Mouse (Mus musculus) MEL (cell line): Measurements from ENCODE around the gene Gm3336. TPM values are rescaled to one million over a fixed set of nuclear protein-coding genes. Genes with fewer than 3 reads are reported as not detected.
A peak's percentile ranks its signal among the peaks of the same experiment; 100 is the strongest.

Source experiments
- DNase-seq: peaks from one replicate; pipeline ENCODE4 v3.0.0; 2011; ENCODE audit warnings: low read depth, low spot score
- H3K27ac ChIP-seq: 2 replicates; pipeline ENCODE4 v1.5.1; 2012; ENCODE audit warnings: low read depth, mild to moderate bottlenecking, control low read depth, low read length, moderate library complexity; ENCODE audit not compliant: control insufficient read depth
- H3K27me3 ChIP-seq, 2 experiments: fragments of 150-350 bp in 1 of 2; sonication (generic) in 1 of 2; 2 replicates each; pipeline ENCODE4 v1.6.1; 2012; ENCODE audit warnings: low read length in 2 of 2, mild to moderate bottlenecking in 2 of 2, improper control_type of control experiment in 1 of 2, moderate library complexity in 1 of 2; ENCODE audit not compliant: insufficient read depth in 2 of 2, control insufficient read depth in 1 of 2
- H3K36me3 ChIP-seq, 2 experiments: 2 replicates each; pipeline ENCODE4 v1.6.1; 2012 to 2014; ENCODE audit warnings: low read length in 2 of 2, improper control_type of control experiment in 1 of 2, inconsistent platforms in 1 of 2, mild to moderate bottlenecking in 1 of 2; ENCODE audit not compliant: insufficient read depth in 2 of 2, control insufficient read depth in 1 of 2
- H3K4me1 ChIP-seq, 2 experiments: fragments of 150-350 bp in 1 of 2; sonication (generic) in 1 of 2; 2 replicates each; pipeline ENCODE4 v1.6.1; 2012; ENCODE audit warnings: low read length in 2 of 2, improper control_type of control experiment in 1 of 2, mild to moderate bottlenecking in 1 of 2; ENCODE audit not compliant: insufficient read depth in 2 of 2, control insufficient read depth in 1 of 2
- H3K4me3 ChIP-seq, 2 experiments: fragments of 150-350 bp in 1 of 2; sonication (generic) in 1 of 2; 2 replicates each; pipeline ENCODE4 v1.5.1; 2012; ENCODE audit warnings: low read depth in 2 of 2, low read length in 2 of 2, mild to moderate bottlenecking in 2 of 2, moderate library complexity in 2 of 2, control low read depth in 1 of 2, improper control_type of control experiment in 1 of 2; ENCODE audit not compliant: control insufficient read depth in 1 of 2, insufficient read depth in 1 of 2
- H3K79me2 ChIP-seq: 2 replicates; pipeline ENCODE4 v1.6.1; 2012; ENCODE audit warnings: mild to moderate bottlenecking, low read length, moderate library complexity; ENCODE audit not compliant: control insufficient read depth, poor library complexity, insufficient read depth
- H3K9ac ChIP-seq: 2 replicates; pipeline ENCODE4 v1.6.1; 2012; ENCODE audit warnings: low read depth, mild to moderate bottlenecking, control low read depth, low read length, moderate library complexity; ENCODE audit not compliant: control insufficient read depth, poor library complexity, severe bottlenecking
- H3K9me3 ChIP-seq: fragments of 150-350 bp; sonication (generic); replicated peaks from 2 replicates; pipeline ENCODE4 v1.6.1; 2012; ENCODE audit warnings: mild to moderate bottlenecking, low read length, improper control_type of control experiment, moderate library complexity; ENCODE audit not compliant: insufficient read depth
- BHLHE40 ChIP-seq: IDR thresholded peaks from 2 replicates; pipeline ENCODE4 v1.6.1; 2012; ENCODE audit warnings: low read depth, mild to moderate bottlenecking, inconsistent platforms, low read length, improper control_type of control experiment, borderline replicate concordance
- CHD1 ChIP-seq: IDR thresholded peaks from 2 replicates; pipeline ENCODE4 v1.6.1; 2012; ENCODE audit warnings: low read depth, mild to moderate bottlenecking, inconsistent platforms, low read length, improper control_type of control experiment
- CHD2 ChIP-seq: IDR thresholded peaks from 2 replicates; pipeline ENCODE4 v1.6.1; 2011; ENCODE audit warnings: low read length, improper control_type of control experiment
- CTCF ChIP-seq, 3 experiments: IDR thresholded peaks in 2 of 3; conservative IDR thresholded peaks in 1 of 3; 2 replicates each; pipeline ENCODE4 v1.5.1; 2011 to 2012; ENCODE audit warnings: low read length in 3 of 3, low read depth in 2 of 3, mild to moderate bottlenecking in 2 of 3, improper control_type of control experiment in 1 of 3, inconsistent platforms in 1 of 3, mixed read lengths in 1 of 3, moderate library complexity in 1 of 3; ENCODE audit not compliant: control insufficient read depth in 1 of 3, insufficient read depth in 1 of 3, poor library complexity in 1 of 3, severe bottlenecking in 1 of 3
- E2F4 ChIP-seq: IDR thresholded peaks from 2 replicates; pipeline ENCODE4 v1.6.1; 2011; ENCODE audit warnings: low read depth, low read length, improper control_type of control experiment, borderline replicate concordance
- ELF1 ChIP-seq: IDR thresholded peaks from 2 replicates; pipeline ENCODE4 v1.6.1; 2014; ENCODE audit warnings: low read depth, mild to moderate bottlenecking, inconsistent platforms, low read length, improper control_type of control experiment, moderate library complexity
- EP300 ChIP-seq, 2 experiments: IDR thresholded peaks; 2 replicates each; pipeline ENCODE4 v1.6.1; 2011; ENCODE audit warnings: improper control_type of control experiment in 2 of 2, low read length in 2 of 2, low read depth in 1 of 2, mild to moderate bottlenecking in 1 of 2
- HCFC1 ChIP-seq: IDR thresholded peaks from 2 replicates; pipeline ENCODE4 v1.6.1; 2012; ENCODE audit warnings: low read depth, mild to moderate bottlenecking, inconsistent platforms, low read length, improper control_type of control experiment, moderate library complexity
- MAX ChIP-seq: IDR thresholded peaks from 2 replicates; pipeline ENCODE4 v1.6.1; 2011; ENCODE audit warnings: low read length, improper control_type of control experiment
- MAZ ChIP-seq: IDR thresholded peaks from 2 replicates; pipeline ENCODE4 v1.6.1; 2012; ENCODE audit warnings: low read depth, mild to moderate bottlenecking, inconsistent platforms, low read length, improper control_type of control experiment
- MXI1 ChIP-seq: IDR thresholded peaks from 2 replicates; pipeline ENCODE4 v1.6.1; 2011; ENCODE audit warnings: mild to moderate bottlenecking, low read depth, low read length, improper control_type of control experiment
- MYC ChIP-seq: IDR thresholded peaks from 2 replicates; pipeline ENCODE4 v1.6.1; 2011; ENCODE audit warnings: low read depth, mild to moderate bottlenecking, low read length, improper control_type of control experiment, moderate library complexity
- NELFE ChIP-seq: IDR thresholded peaks from 2 replicates; pipeline ENCODE4 v1.6.1; 2011; ENCODE audit warnings: low read depth, low read length, improper control_type of control experiment
- NRF1 ChIP-seq: IDR thresholded peaks from 2 replicates; pipeline ENCODE4 v1.6.1; 2014; ENCODE audit warnings: low read depth, mild to moderate bottlenecking, inconsistent platforms, low read length, improper control_type of control experiment, moderate library complexity; ENCODE audit not compliant: poor library complexity, insufficient read depth, severe bottlenecking
- POLR2A ChIP-seq, 2 experiments: IDR thresholded peaks; 2 replicates each; pipeline ENCODE4 v1.6.1; 2011 to 2012; ENCODE audit warnings: low read length in 2 of 2, mild to moderate bottlenecking in 2 of 2, control low read depth in 1 of 2, improper control_type of control experiment in 1 of 2, low read depth in 1 of 2, moderate library complexity in 1 of 2; ENCODE audit not compliant: control insufficient read depth in 1 of 2, insufficient read depth in 1 of 2, poor library complexity in 1 of 2
- POLR2AphosphoS5 ChIP-seq: IDR thresholded peaks from 2 replicates; pipeline ENCODE4 v1.6.1; 2012; ENCODE audit warnings: low read depth, borderline replicate concordance, mild to moderate bottlenecking, inconsistent platforms, low read length, moderate library complexity, mixed read lengths
- RAD21 ChIP-seq: IDR thresholded peaks from 2 replicates; pipeline ENCODE4 v1.6.1; 2011; ENCODE audit warnings: mild to moderate bottlenecking, low read depth, low read length, improper control_type of control experiment
- RCOR1 ChIP-seq: IDR thresholded peaks from 2 replicates; pipeline ENCODE4 v1.6.1; 2012; ENCODE audit warnings: low read depth, mild to moderate bottlenecking, inconsistent platforms, low read length, improper control_type of control experiment
- SIN3A ChIP-seq: IDR thresholded peaks from 2 replicates; pipeline ENCODE4 v1.6.1; 2012; ENCODE audit warnings: low read length, improper control_type of control experiment, inconsistent platforms
- SMC3 ChIP-seq: IDR thresholded peaks from 2 replicates; pipeline ENCODE4 v1.6.1; 2011; ENCODE audit warnings: low read depth, low read length, improper control_type of control experiment
- TCF12 ChIP-seq: IDR thresholded peaks from 2 replicates; pipeline ENCODE4 v1.6.1; 2014; ENCODE audit warnings: low read depth, mild to moderate bottlenecking, inconsistent platforms, low read length, improper control_type of control experiment, moderate library complexity
- UBTF ChIP-seq: IDR thresholded peaks from 2 replicates; pipeline ENCODE4 v1.6.1; 2012; ENCODE audit warnings: low read depth, mild to moderate bottlenecking, inconsistent platforms, low read length, improper control_type of control experiment, moderate library complexity, borderline replicate concordance; ENCODE audit not compliant: insufficient read depth
- ZC3H11A ChIP-seq: IDR thresholded peaks from 2 replicates; pipeline ENCODE4 v1.6.1; 2012; ENCODE audit warnings: low read depth, mild to moderate bottlenecking, inconsistent platforms, low read length, improper control_type of control experiment
- ZKSCAN1 ChIP-seq: IDR thresholded peaks from 2 replicates; pipeline ENCODE4 v1.6.1; 2012; ENCODE audit warnings: low read depth, mild to moderate bottlenecking, inconsistent platforms, low read length, improper control_type of control experiment, moderate library complexity
- ZMIZ1 ChIP-seq: IDR thresholded peaks from 2 replicates; pipeline ENCODE4 v1.6.1; 2012; ENCODE audit warnings: low read depth, mild to moderate bottlenecking, inconsistent platforms, low read length, improper control_type of control experiment, moderate library complexity
- polyA plus RNA-seq, 2 experiments: library from polyadenylated mRNA; stranded (reverse) in 1 of 2; unstranded in 1 of 2; fragments of >175 nt in 1 of 2; fragments of >200 nt in 1 of 2; gene quantifications; 2 replicates each; pipeline versions ENCODE4 v1.2.1 to v1.2.4; 2012; ENCODE audit warnings: low replicate concordance in 2 of 2, low read depth in 1 of 2; ENCODE audit not compliant: insufficient read length in 2 of 2, insufficient read depth in 1 of 2, missing spikeins in 1 of 2
- total RNA-seq: library from RNA; depleted of rRNA; stranded (reverse); fragments of 300-350 nt; gene quantifications from 2 replicates; pipeline ENCODE4 v1.2.3, GENCODE M21; 2012

Gene Gm3336
- total and polyA plus RNA-seq, 3 experiments = 0.19 to 0.72 TPM; not detected in 1

DNA sequence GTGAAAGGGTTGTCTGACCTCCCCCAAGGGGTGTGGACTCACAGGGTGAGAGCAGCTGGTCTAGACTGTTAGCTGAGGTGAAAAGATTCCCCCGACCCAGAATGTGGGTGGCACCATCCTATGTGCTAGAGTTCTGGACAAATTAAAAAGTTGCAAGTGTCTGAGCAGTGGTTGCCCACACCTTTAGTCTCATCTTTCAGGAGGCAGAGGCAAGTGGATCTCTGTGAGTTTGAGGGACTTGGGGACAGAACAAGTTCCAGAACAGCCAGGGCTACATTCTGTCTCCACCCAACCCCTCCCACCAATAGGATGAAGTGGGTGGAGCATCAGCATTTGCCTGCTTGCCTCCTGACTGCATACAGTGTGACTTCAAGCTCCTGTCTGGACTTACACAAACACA is 43.8 kb downstream of the Gm3336 start:
- H3K79me2 ChIP-seq = peaks cover 11% of the 10 kb centered on the region
- peaks cover 0 to 23% of the 10 kb centered on the region in 2 experiments; a peak in 2 of 4 replicates for H3K36me3 ChIP-seq
- TF ChIP-seq ZC3H11A (no peak), EP300 (IDR thresholded peaks at IDR 0.05; ENCODE audit: low read depth in 1 of 2, low read length in 2 of 2) (no peak), BHLHE40 (no peak), MYC (no peak), SIN3A (peak; percentile 49), ZMIZ1 (peak; percentile 40; the same call in 1 of the 2 replicates), E2F4 (no peak), NELFE (peak; percentile 35; the same call in 1 of the 2 replicates), ELF1 (0 out of 2 replicates have a peak, but pooled peaks have one; percentile 22), MXI1 (peak; percentile 26; the same call in 1 of the 2 replicates), HCFC1 (no peak), NRF1 (peak; percentile 22; the same call in 1 of the 2 replicates), TCF12 (0 out of 2 replicates have a peak, but pooled peaks have one; percentile 14), RCOR1 (no peak), POLR2A (IDR thresholded peaks at IDR 0.05; ENCODE audit: control insufficient read depth in 1 of 2, insufficient read depth in 1 of 2, low read depth in 1 of 2, low read length in 2 of 2, poor library complexity in 1 of 2) (peak in 1 of 2 experiments; percentile 40; a peak in 1 of 4 replicates), ZKSCAN1 (0 out of 2 replicates have a peak, but pooled peaks have one; percentile 21), MAZ (0 out of 2 replicates have a peak, but pooled peaks have one; percentile 50), CHD2 (no peak; the same call in 1 of the 2 replicates), CHD1 (no peak), MAX (peak; percentile 58; the same call in 1 of the 2 replicates)
- H3K4me1 ChIP-seq = peaks cover 12 to 34% of the 10 kb centered on the region in 2 experiments
- no peaks in the 10 kb centered on the region for H3K27me3 ChIP-seq
- H3K4me3 ChIP-seq = no peak overlapping the region
- peak; percentile 81 for DNase-seq
- H3K9me3 ChIP-seq = no peaks in the 10 kb centered on the region
- H3K27ac ChIP-seq = peak overlapping the region; percentile 83
- H3K9ac ChIP-seq = peak overlapping the region; percentile 83; the same call in 1 of the 2 replicates

GRCm38 (mm10) chr8:70763354-70763753 is 45.0 kb downstream of the Gm3336 start:
- no peaks in the 10 kb centered on the region for H3K9me3 ChIP-seq
- no peak overlapping the region for H3K9ac ChIP-seq
- H3K79me2 ChIP-seq = peaks cover 11% of the 10 kb centered on the region
- no peaks in the 10 kb centered on the region for H3K27me3 ChIP-seq
- peaks cover 0 to 23% of the 10 kb centered on the region in 2 experiments; a peak in 2 of 4 replicates for H3K36me3 ChIP-seq
- no peak overlapping the region for H3K4me3 ChIP-seq
- no peak for TF ChIP-seq UBTF
- peak; percentile 59 for TF ChIP-seq SIN3A
- TF ChIP-seq CTCF (IDR thresholded peaks at IDR 0.05 in 2 of 3, conservative IDR thresholded peaks at IDR 0.05 in 1 of 3; ENCODE audit: control insufficient read depth in 1 of 3, insufficient read depth in 1 of 3, low read depth in 2 of 3, low read length in 3 of 3, poor library complexity in 1 of 3, severe bottlenecking in 1 of 3) = peak; percentile 87 to 92 (median 89)
- peak; percentile 72 for TF ChIP-seq RAD21
- no peak for TF ChIP-seq MXI1
- TF ChIP-seq POLR2AphosphoS5 = no peak
- no peak for TF ChIP-seq NRF1
- TF ChIP-seq SMC3 = peak; percentile 59
- peak; percentile 47 for TF ChIP-seq ZC3H11A
- peaks cover 12 to 34% of the 10 kb centered on the region in 2 experiments for H3K4me1 ChIP-seq
- H3K27ac ChIP-seq = peak overlapping the region; percentile 18
- DNase-seq = peak; percentile 76
